Mouse (Mus musculus) cerebellum, postnatal 36 days (tissue): ENCODE measurements around the gene Tnfaip2.

Experiments
- DNase-seq, 2 experiments: peaks; one replicate each; pipeline ENCODE4 v3.0.0; 2021 to 2022; ENCODE audit warnings: mixed read lengths in 2 of 2

The Tnfaip2 gene

GRCm38 (mm10) chr12:111428961-111429911 lies 13.0 kb upstream of the Tnfaip2 start:
- DNase-seq, result no peak

GRCm38 (mm10) chr12:111430049-111430867 lies 12.0 kb upstream of the Tnfaip2 start:
- DNase-seq, result no peak

- DNase-seq, result no peak
Observed at GRCm38 (mm10) chr12:111430868-111431817, 11.1 kb upstream of the Tnfaip2 start.

GRCm38 (mm10) chr12:111432097-111432496 lies 10.2 kb upstream of the Tnfaip2 start:
- no peak for DNase-seq

GRCm38 (mm10) chr12:111432751-111433331 lies 9.4 kb upstream of the Tnfaip2 start:
- no peak for DNase-seq

GRCm38 (mm10) chr12:111434164-111434744 lies 8.0 kb upstream of the Tnfaip2 start:
- no peak for DNase-seq

GRCm38 (mm10) chr12:111434745-111435327 lies 7.4 kb upstream of the Tnfaip2 start:
- no peak for DNase-seq

GRCm38 (mm10) chr12:111436170-111436569 lies 6.1 kb upstream of the Tnfaip2 start:
- no peak for DNase-seq

- DNase-seq, result no peak
Observed at GRCm38 (mm10) chr12:111436640-111437039, 5.6 kb upstream of the Tnfaip2 start.

- DNase-seq, result no peak
Observed at GRCm38 (mm10) chr12:111437222-111437900, 4.9 kb upstream of the Tnfaip2 start.

- no peak for DNase-seq
Observed at GRCm38 (mm10) chr12:111438850-111439249, 3.4 kb upstream of the Tnfaip2 start.

GRCm38 (mm10) chr12:111440701-111441373 lies 1.4 kb upstream of the Tnfaip2 start:
- no peak for DNase-seq

- no peak for DNase-seq
Observed at GRCm38 (mm10) chr12:111441523-111441922, 746 bp upstream of the Tnfaip2 start.

- no peak for DNase-seq
Observed at GRCm38 (mm10) chr12:111443011-111443870, 972 bp downstream of the Tnfaip2 start.

GRCm38 (mm10) chr12:111443921-111444831 lies 1.9 kb downstream of the Tnfaip2 start:
- DNase-seq, result no peak

GRCm38 (mm10) chr12:111445161-111445889 lies 3.1 kb downstream of the Tnfaip2 start:
- no peak for DNase-seq
